Mouse (Mus musculus): Measurements from ENCODE around the gene Lamp2.
"Not testable (repeated sequence)": the region's sequence is repeated elsewhere in the genome, so short reads cannot be mapped to it uniquely, and the experiment has no call there.

Gene Lamp2

GRCm38 (mm10) chrX:38426043-38426442, 30.2 kb downstream of the Lamp2 start:
- no peak for DNase-seq (ENCODE audit: low spot score)

GRCm38 (mm10) chrX:38423096-38423495, 33.2 kb downstream of the Lamp2 start:
- DNase-seq (ENCODE audit: low spot score): no peak

- no peak for DNase-seq (ENCODE audit: low spot score)
Observed at GRCm38 (mm10) chrX:38422396-38422795, 33.9 kb downstream of the Lamp2 start.

GRCm38 (mm10) chrX:38403879-38404278, 52.4 kb downstream of the Lamp2 start:
- no peak for DNase-seq (ENCODE audit: low spot score)

- DNase-seq (ENCODE audit: low spot score): no peak
Observed at GRCm38 (mm10) chrX:38402981-38403380, 53.3 kb downstream of the Lamp2 start.

GRCm38 (mm10) chrX:38402004-38402403, 54.2 kb downstream of the Lamp2 start:
- no peak for DNase-seq (ENCODE audit: low spot score)

GRCm38 (mm10) chrX:38400616-38401015, 55.6 kb downstream of the Lamp2 start:
- no peak for DNase-seq (ENCODE audit: low spot score)

- DNase-seq (ENCODE audit: low spot score): no peak
Observed at GRCm38 (mm10) chrX:38399671-38400070, 56.6 kb downstream of the Lamp2 start.

GRCm38 (mm10) chrX:38373169-38373568, 83.1 kb downstream of the Lamp2 start:
- DNase-seq (ENCODE audit: low spot score): not testable (repeated sequence)

GRCm38 (mm10) chrX:38364621-38365020, 91.6 kb downstream of the Lamp2 start:
- not testable (repeated sequence) for DNase-seq (ENCODE audit: low spot score)

GRCm38 (mm10) chrX:38362016-38362415, 94.2 kb downstream of the Lamp2 start:
- DNase-seq (ENCODE audit: low spot score): no peak

Data from embryo, embryonic 10.5 days (tissue).